Mouse (Mus musculus) thymus, adult 2 months (tissue): ENCODE results near the gene Smpd1.

Experiments
- CTCF ChIP-seq: fragments of 200-500 bp; IDR thresholded peaks from 2 replicates; pipeline ENCODE4 v1.5.1; 2012; ENCODE audit warnings: mild to moderate bottlenecking, control low read depth, low read length, moderate library complexity, borderline replicate concordance; ENCODE audit not compliant: control insufficient read depth, poor library complexity, insufficient read depth; ENCODE audit errors: extremely low read depth
- POLR2A ChIP-seq: fragments of 200-500 bp; IDR thresholded peaks from 2 replicates; pipeline ENCODE4 v1.6.1; 2012; ENCODE audit warnings: mild to moderate bottlenecking, low read length, control low read depth, moderate library complexity; ENCODE audit not compliant: control insufficient read depth, poor library complexity, insufficient read depth; ENCODE audit errors: extremely low read depth

- TF ChIP-seq POLR2A, result no peak
- TF ChIP-seq CTCF, result 0 out of 2 replicates have a peak, but pooled peaks have one; percentile 34
Observed at GRCm38 (mm10) chr7:105602860-105603623, 48.9 kb downstream of the Smpd1 start.
